Mouse (Mus musculus) CD4-positive helper T cell, adult 2 months (primary cell): ENCODE measurements around the gene Tmem238.

Experiments used
- DNase-seq: peaks from one replicate; pipeline ENCODE4 v3.0.0-alpha.2; 2012; ENCODE audit warnings: low read depth, missing footprints, low spot score

The Tmem238 gene

DNA sequence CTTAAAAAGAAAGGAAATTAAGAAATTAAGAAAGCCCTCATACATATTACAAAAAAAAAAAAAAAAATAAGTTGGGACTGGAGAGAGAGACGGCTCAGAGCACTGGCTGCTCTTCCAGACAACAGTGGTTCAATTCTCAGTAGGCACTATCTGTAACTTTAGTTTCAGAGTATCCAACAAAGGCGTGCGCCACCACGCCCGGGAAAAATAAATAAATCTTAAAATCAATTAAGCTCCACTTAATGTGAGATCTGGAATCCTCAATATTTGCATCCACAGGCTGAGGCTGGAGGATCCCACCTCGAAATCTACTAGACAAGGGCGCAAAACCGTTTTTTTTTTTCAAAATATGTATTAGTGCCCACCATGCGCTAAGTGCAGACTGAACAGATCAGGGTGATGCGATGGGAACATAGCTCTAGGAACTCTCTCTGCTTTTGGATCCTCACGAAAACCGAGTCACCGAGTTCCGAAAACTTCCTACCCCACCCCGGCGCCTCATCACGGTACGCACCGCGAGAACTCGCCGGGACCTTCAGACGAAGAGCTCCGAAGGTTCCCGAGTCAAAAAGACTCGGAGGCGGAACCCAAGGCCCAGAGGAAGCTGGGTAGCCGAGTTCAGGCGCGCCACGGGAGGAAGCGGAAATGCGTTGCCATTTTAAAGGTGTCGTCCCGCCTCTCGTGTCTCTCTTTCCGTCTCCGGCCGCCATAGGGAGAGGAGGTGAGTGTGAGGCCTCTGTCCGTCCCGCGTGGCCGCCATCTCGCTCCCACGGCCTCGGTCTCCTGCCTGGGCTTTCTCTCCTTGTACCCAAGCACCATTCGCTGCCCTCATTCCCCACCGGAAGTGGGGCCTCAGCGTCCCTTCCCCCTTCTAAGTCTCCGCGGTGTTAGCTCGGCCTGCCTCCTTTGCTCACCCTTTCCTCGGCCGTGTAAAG, 3.1 kb upstream of the Tmem238 start, which contains the start of gene Rpl28:
Gene Rpl28, plus strand, starts transcription at position 597 of the 935 bp plus-strand sequence.
- DNase-seq: peak; percentile 97

DNA sequence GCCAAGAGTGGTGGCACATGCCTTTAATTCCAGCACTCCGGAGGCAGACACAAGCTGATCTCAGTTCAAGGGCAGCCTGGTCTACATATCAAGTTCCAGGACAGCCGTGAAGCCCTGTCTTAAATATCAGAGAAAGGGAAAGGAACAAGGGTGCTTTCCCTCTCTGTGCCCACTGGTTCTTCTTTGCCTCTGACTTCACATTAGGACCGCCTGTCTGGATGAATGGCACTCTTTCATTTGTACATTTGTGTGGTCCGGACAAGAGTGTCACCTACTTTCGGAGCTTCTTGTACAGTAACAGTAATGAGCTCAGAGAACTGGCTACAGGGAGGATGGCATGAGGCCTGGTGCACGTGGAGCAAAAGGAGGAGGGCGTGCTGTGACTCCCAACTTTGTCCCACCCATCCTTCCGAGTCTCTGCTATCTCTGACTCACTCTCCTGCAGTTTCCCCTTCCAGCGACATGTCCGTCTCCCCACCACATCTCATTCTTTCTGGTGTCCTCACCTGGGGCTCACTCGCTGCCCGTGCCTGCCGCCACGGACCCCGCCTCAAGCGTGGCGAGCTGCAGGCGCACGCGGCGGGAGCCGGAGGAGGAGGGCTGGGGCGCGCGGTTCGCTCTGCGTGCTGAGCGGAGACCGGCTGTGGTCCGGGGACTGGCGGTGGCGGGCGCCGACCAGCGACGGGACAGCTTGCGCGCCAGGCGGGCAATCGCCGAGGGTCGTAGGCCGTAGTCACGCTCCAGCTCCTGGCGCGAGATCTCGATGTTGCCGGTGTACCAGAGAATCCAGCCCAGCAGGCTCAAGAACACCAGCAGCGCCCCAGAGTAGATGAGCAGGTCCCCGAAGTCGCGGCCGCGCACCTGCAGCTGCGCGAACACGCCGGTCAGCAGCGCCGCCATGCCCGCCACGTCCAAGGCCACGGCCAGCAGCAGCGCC, 689 bp downstream of the Tmem238 start:
- peak; percentile 52 for DNase-seq

DNA sequence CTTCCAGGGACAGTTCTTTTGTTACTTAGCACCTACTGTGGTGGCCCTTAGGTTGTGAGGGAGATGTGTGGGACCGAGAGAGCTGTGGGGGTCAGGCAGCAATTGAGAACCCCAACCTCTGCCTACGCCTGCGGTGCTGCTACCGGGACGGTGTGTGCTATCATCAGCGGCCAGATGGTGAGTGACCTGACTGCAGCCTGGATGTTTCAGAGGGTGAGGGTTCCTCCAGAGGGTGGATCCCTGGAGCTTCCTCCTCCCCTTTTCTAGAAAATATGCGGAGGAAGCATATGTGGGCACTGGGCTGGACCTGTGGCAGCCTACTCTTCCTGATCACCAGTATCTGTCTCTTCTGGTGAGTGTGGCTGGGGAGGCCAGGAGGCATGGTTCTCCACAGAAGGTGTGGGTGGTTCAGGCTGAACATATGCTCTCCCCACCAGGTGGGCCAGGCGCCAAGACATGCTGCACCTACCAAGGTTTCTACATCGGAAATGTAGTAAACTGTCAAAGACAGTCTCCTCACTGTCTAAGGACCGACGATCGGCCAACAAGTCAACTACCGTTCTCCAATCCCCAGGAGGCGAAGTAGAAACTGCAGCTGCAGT, 5.7 kb downstream of the Tmem238 start:
- DNase-seq: no peak

DNA sequence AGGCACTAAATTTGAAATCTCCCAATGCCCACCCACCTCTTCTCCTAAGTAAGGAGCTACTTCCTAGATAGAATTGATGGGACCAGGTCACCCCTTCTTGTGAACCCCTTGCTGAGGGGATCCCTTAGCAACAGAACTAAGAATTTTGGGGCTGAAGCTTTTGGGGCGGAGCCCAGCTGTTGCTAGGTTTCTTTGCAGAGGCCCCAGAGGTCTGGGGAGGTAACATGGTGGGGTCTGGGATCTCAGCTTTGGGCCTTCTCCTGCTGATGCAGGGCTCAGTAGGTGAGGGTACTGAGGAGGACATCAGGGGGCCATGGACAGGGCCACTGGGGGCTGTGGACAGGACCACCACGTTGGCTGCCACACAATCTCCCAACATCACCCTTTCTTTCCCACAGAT, 6.7 kb downstream of the Tmem238 start, which contains the start of the genes Il11 and Tmem190:
Gene Il11, minus strand, starts transcription at position 101 of the 400 bp plus-strand sequence.
Gene Tmem190, plus strand, starts transcription at position 179 of the 400 bp plus-strand sequence.
- no peak for DNase-seq

DNA sequence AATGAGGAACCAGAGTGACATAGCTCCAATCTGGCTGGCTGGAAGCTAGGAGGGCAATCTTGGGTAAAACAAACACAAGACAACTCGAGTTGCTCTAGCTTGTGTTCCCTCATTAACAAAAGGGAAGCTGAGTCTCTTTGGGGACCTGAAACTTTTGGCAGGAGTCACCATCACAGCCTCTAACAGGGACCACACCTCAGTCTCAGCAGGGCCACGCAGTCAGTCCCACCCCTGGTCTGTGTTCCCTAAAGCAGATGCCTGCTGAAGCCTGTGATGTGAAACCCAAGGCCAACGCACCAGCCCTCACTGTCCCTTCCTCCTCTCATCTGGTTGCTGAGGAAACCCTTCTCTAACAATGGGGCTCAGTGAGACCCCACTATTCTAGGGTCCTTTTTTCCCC, 7.3 kb downstream of the Tmem238 start:
- no peak for DNase-seq

DNA sequence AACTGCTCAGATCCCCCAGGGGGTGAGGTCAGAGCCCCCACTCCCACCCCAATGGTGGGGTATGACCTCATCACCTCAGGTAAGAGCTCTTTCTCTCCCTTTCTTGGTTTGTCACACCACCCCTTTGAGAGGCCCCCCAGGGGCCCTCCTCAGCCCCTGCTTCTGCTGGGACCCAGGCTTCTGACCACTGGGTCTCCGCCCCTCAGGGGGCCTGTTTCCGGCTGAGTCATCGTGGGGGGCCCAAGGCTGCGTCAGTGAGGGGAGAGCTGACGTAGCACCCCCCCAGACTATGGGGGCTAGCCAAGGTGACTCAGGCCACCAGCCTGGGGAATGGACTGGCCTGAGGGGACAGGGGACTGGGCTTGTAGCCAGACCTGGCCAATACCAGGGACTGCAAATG, 9.5 kb downstream of the Tmem238 start:
- DNase-seq: no peak

DNA sequence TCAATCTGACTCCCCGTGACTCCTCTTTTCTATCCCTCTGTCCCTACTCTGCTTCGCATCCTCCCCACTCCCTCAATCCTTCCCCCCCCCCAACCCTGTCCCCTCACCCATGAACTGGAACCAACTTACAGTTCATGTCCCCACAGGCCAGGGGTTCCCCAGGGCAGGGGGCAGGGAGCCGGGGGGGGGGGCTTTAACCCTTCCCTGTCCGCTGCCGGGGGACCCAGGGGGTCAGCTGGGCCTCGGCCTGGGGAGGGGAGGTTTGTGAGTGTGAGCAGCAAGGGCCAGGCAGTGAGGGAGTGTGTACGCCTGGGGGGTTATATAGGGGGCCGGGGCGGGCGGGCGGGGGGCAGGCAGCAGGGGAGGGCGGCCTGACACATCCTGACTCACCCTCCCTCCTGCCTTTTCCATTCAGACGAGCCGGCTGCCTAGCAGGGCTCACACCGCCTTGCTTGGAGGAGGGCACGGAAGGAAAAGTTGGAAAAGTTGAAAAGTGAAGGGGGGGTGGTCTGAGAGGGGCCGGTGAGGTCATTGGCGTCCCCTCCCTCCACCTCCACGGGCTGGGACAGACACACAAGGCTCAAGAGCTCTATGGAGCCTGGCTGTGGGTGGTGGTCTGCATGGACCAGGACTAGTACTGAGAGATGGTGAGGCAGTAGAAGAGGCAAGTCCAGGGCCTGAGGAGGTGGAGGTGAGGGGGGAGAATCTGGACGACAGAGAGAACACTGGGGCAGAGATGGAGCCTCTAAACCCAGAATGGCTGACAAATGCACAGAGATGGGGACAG, 11.4 kb downstream of the Tmem238 start:
- no peak for DNase-seq

DNA sequence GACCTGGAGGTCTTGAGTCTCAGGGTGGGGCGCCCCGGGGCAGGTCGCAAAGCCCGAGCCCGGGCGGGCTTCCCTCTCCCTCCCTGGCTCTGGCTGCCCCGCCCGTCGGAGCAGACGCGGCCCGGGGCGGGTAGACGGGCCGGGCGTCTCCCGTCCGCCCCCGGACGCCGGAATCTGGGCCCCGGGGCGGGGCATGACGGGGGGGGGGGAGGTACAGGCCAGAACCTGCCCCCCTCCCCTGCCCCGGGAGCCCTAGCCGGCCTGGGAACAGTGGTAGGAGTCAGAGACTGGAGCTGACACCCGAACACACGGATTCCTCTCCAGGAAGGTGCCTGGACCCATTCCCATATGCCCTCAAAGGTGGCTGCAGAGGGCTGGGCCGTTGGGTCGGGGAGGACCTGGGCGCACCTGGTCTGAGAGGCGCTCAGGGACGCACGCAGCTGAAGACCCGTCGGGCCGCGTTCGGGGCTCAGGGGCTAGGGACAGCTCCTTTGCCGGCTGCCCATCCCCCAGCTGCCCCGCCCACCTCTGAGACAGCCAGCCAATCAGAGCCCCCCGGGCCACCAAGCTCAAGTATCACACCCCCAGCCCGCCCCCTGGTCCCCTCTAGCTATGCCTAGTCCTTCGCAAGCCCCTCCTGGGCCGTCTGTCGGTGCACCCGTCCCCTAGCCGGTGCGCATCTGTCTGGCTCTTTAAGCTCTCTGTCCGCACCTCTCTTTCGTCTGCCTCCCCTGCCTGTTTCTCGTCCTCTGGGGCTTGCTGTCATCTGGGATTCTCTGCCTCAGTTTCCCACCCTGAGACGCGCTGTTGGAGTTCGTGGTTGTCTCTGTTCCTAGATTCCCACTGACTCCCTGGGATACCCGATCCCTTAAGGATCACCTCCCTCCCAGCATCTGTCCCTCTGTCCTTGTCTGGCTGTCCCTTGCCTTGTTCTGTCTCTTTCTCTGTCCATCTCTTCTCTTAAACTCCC, 12.3 kb downstream of the Tmem238 start:
- peak; percentile 57 for DNase-seq

DNA sequence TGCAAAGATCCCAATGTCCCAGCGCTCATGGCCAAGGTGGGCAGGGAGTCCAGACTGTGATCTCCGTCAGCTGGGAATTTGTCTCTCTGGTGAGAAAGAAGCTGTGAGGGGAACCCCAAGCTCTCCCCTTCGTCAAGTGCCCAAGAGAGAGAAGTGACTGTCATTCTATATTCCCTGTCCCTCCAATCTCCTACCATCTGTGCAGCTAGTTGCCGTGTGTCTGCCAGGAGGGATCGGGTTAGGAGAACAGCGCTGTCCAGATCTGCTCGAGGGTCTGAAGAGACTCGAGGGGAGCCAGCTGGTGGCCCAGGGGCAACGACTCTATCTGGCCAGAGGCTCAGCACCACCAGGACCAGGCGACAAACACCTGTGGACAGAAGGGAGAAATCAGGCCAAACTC, 13.3 kb downstream of the Tmem238 start:
- DNase-seq: no peak

DNA sequence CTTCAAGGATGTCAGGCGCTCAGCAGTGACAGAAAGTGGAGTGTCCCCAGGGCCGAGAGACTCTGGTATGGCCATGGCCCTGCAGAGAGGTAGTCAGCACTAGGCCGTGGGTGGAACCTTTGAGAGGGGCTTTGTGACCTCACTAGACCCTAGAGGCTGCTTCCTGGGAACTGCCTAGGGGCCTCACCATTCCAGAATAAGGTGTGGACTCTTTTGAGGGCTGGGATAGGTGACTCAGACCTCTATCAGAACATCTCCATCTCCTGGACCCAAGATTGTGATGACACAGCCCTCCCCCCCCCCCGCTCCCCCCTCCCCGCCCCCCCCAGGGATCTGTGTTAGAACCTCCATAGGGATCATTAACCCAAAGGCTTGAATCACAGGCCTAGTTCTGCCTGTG, 18.3 kb downstream of the Tmem238 start, which contains the start of gene Fam71e2:
Gene Fam71e2, minus strand, starts transcription at position 101 of the 400 bp plus-strand sequence.
- no peak for DNase-seq

DNA sequence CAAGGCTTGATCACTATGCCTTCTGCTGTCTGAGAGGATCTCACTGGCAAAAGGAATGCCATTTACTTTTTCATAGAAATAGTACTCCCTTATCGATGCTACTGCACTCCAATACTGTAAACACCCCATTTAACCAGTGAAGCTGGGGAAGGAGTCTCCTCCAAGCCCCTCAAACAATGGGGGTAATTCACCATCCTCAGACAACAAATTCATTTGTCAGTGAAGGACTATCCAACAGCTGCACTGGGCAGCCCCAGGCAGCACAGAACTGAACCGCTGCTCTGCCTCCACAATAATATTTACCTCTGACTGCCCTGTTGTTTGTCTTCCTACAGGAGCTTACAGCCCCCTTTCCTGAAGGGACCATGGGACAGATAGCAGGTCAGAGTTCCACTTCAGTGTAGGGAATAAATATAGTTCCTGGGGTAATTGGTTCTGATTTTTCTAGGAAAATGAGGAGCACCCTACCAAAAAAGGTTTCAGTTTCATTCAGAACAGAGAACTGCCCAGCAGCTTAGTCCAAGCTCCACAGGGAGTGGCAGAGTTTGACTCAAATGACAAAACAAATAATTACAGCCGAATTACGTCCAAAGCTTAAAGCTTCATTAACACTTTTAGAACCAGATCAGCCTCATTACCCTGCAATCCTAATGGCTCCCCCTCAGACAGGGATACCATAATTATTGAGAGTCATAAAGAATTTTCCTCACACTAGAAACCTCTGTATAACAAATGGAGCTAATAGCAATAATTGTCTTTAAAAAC, 24.3 kb downstream of the Tmem238 start:
- no peak for DNase-seq

DNA sequence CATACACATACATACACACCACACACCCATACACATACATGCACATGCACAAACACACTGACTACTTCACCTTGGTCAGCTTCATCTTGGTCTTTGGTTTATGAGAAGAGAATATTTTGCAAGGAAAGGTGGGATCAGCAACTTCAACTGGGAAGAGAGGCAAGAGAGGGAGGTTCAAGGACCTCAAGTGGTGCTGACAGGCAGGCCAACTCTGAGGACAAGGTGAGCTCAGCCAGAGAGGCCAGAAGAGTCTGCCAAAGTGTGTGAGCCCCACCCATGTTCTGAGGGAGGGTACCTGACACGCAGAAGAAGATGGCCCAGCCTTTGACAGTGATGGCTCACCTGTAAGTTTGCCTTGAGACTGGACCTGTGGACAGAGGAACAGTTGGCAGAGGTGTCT, 29.8 kb downstream of the Tmem238 start:
- DNase-seq: no peak

DNA sequence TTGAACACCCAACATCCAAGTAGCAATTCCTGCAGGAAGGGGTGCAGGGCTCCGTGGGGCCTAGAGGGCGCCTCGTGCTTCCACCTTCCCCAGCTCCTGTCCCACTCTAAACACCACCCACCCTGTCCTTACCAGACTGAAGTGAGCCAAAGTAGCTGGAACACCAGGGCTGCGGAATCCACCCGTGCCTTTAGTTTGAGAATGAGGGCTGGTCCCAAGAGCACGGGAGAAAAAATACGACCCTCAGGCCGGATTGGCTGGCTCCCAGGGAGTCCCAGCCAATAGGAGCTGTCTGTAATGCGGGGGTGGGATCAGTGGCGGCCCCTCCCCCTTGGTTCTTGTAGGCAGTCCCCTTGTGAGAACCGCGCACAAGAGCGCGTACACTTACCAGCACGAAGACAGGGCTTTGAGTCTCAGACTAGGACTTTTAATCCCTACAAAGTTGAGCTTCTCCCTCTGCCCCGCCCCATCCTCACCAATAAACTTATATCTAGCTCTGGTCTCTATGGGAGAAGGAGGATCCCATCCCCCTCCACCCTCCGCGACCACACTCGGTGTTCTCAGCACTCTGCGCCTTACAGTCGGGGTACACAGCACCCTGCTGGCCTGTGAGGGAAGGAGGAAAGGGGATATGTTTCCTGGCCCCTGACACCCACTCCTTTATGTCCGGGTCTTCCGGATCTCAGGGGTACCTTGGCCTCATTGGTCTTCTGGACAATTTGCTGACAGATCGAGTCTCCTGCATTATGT, 36.5 kb downstream of the Tmem238 start, which contains the start of gene Cox6b2:
Gene Cox6b2, minus strand, starts transcription at position 274 of the 750 bp plus-strand sequence.
- peak; percentile 77 for DNase-seq

DNA sequence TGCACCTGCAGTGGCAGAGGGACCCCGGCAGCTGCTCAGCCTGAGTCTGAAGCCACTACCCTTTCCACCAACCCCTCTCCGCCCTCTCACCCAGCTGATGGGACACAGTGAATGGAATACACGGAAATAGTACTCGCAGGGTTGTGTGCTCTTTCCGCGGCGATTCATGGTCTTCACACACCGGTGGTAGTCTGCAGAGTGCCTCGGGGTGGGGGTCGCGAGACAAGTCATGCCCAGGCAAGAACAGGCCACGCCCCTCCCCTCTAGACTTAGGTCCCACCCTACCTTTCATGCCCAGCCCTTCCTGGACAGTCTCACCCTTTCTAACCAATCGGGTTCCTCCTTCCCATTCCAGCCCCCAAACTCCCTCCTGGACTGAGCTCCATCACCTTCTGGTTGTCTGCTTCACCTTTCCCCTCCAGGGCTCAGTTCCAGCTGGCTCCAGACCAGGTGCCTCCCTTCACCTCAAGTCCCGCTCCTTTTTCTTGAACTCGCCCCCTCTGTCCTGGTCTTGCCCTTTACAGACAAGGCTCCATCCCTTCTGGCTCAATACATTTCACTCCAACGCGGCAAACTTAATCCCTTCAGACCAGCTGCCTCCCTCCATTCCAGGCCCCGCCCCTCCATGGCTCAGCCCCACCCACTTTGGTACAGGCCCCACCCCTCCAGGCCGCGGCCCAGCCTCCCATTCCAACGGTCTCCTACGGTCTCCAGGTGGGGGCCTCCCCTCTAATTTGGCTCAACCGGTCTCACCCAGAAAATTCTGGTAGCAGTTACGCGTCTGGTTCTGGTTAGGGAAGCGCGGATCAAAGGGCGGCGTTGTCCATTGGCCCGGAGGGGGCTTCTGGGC, 37.3 kb downstream of the Tmem238 start:
- DNase-seq: peak; percentile 28

DNA sequence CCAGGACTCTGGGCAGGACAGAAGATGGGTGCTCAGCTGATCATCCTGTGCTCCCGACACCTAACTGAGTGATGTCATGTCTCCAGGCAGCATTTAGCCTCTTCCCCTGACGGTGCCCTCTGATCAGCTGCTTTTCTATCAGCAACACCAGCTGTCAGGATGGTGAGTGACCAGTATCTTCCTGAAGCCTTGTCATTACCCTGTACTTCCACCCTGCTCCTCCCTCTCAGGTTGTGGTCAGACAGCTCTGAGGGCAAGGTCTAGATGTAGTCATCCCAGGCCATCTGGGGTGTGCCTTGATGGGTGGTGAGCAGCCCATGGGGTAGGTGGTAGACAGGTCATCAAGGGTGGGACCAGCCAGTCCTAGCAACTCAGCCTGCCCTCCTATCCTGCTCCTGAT, 40.3 kb downstream of the Tmem238 start:
- no peak for DNase-seq

DNA sequence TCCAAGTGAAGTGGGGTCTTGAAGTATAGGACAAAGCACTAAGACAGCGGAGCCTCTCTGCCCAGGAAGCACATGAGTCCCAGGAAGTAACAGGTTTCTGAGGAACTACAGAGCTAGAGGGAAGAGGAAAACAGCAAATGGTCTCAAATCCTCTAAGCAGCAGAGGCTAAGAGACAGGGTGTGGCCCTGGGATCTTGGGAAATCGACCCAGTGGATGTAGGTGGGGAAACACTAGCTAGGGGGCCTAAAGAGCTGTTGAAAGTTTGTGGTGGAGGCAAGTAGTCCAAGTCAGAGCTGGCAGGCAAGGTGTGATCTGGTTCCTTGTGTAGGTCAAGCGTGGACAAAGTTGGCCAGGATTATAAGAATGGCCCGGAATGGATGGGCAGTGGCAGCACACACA, 41.1 kb downstream of the Tmem238 start:
- DNase-seq: no peak
